Mouse (Mus musculus) hindbrain, embryonic 12.5 days (tissue): ENCODE measurements around the gene Itih3. TPM values are rescaled to one million over a fixed set of nuclear protein-coding genes. Genes with fewer than 3 reads are reported as not detected.

Source experiments
- ATAC-seq: fragments of 200-750 bp; cut with Nextera tagmentation; 2 replicates; pipeline ENCODE4 v1.8.0; 2017; ENCODE audit warnings: moderate TSS enrichment; ENCODE audit not compliant: low FRiP score
- H3K27ac ChIP-seq: fragments of 300-500 bp; sonication (generic); 2 replicates; pipeline ENCODE4 v1.5.1; 2016; ENCODE audit warnings: mild to moderate bottlenecking
- H3K27me3 ChIP-seq: fragments of 300-500 bp; sonication (generic); 2 replicates; pipeline ENCODE4 v1.6.1; 2016; ENCODE audit warnings: mild to moderate bottlenecking
- H3K36me3 ChIP-seq: fragments of 300-500 bp; sonication (generic); 2 replicates; pipeline ENCODE4 v1.6.1; 2016; ENCODE audit warnings: mild to moderate bottlenecking
- H3K4me1 ChIP-seq: fragments of 300-500 bp; sonication (generic); 2 replicates; pipeline ENCODE4 v1.6.1; 2016
- H3K4me2 ChIP-seq: fragments of 300-500 bp; sonication (generic); replicated peaks from 2 replicates; pipeline ENCODE4 v1.6.1; 2016; ENCODE audit warnings: mild to moderate bottlenecking
- H3K4me3 ChIP-seq: fragments of 300-500 bp; sonication (generic); 2 replicates; pipeline ENCODE4 v1.5.1; 2016; ENCODE audit warnings: mild to moderate bottlenecking
- H3K9ac ChIP-seq: fragments of 300-500 bp; sonication (generic); 2 replicates; pipeline ENCODE4 v1.6.1; 2016; ENCODE audit warnings: mild to moderate bottlenecking, moderate library complexity
- H3K9me3 ChIP-seq: fragments of 300-500 bp; sonication (generic); replicated peaks from 2 replicates; pipeline ENCODE4 v1.6.1; 2016; ENCODE audit warnings: mild to moderate bottlenecking
- WGBS: fragments of 180-500 bp; shearing (Covaris S2); methylation state at CpG from one replicate; pipeline ENCODE4 v1.1.7; 2016; 5-methylcytosine and 5-hydroxymethylcytosine counted together
- polyA plus RNA-seq: library from polyadenylated mRNA; unstranded; fragments of >200 nt; fragmentation: Nextera tagmentation; extraction: Ambion mirVana; gene quantifications from 2 replicates; pipeline ENCODE4 v1.2.1, GENCODE M21; 2016

Gene Itih3
- polyA plus RNA-seq, 1 experiment from 2014 or later, result 0.89 TPM

DNA sequence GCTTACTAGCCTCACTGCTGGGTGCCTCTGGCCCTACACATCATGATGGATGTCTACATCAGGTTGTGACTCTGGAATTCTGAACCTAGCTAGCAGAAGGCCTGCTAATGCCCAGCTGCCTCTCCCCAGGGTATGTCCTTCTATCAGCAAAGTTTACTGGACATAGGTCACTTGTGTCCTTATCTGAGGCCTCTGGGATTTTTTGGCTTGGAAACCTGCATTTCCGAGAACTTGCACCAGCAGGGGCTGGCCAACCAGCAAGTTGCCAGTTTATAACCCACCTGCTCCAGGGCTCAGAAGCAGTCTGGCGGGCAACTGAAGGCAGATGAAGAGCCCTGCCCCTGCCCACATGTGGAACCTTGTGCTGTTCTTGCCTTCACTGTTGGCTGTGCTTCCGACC, 37.4 kb downstream of the Itih3 start, which contains the start of gene Itih4:
Gene Itih4 (plus strand): TSS at position 273 of the 400 bp plus-strand sequence.
- Histone ChIP-seq H3K4me2 (no peak within 1 kb of the TSS), H3K4me3 (no peak within 1 kb of the TSS), H3K9ac (no peak within 1 kb of the TSS), H3K27ac (no peak within 1 kb of the TSS), H3K27me3 (no peaks in the 10 kb centered on the region), H3K36me3 (no peaks in the 10 kb centered on the region), H3K9me3 (no peaks in the 10 kb centered on the region), H3K4me1 (0 out of 2 replicates have a peak, but pooled peaks cover 3% of the 10 kb centered on the region)
- 93% methylated on average over 3 of the region's 3 CpGs for WGBS
- ATAC-seq, result no peak

DNA sequence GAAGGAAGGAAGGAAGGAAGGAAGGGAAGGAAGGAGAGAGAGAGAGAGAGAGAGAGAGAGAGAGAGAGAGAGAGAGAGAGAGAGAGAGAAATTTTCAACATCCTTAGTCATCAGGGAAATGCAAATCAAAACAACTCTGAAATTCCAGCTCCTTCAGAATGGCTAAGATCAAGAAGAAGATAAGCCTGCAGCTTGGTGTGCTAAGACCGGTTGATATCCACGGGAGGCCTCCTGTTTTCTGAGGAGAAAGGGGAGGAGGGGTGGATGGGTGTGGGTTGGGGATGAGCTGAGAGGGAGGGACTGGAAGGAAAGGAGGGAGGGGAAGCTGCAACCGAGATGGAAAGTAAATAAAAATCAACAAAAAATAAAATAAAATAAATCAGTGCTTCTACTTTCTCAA, 38.3 kb downstream of the Itih3 start:
- 32% methylated on average over 3 of the region's 3 CpGs for WGBS
- Histone ChIP-seq H3K4me1 (0 out of 2 replicates have a peak, but pooled peaks cover 3% of the 10 kb centered on the region), H3K9ac (no peak overlapping the region), H3K27ac (no peak overlapping the region), H3K27me3 (no peaks in the 10 kb centered on the region), H3K36me3 (no peaks in the 10 kb centered on the region), H3K4me3 (no peak overlapping the region), H3K9me3 (no peaks in the 10 kb centered on the region), H3K4me2 (no peak overlapping the region)
- ATAC-seq, result no peak

DNA sequence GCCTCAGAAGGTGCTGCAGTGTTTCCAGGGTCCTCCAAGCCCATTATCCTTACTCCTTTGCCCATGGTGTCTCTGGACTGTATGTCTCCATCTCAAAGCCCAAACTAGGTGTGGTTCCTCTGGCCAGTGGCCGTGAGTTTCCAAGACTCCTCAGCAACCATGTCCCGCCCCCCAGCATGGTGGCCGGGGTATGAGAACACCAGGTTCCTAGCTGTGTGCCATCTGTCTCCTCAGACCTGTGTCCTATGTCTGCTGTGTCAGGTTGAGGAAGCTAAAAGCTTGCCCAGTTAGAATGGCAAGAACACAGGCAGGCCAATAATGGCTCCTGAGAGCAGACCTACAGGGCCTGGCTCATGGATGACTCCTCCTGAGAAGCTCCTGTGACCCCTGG, 41.8 kb downstream of the Itih3 start:
- no peak overlapping the region for H3K27ac ChIP-seq

DNA sequence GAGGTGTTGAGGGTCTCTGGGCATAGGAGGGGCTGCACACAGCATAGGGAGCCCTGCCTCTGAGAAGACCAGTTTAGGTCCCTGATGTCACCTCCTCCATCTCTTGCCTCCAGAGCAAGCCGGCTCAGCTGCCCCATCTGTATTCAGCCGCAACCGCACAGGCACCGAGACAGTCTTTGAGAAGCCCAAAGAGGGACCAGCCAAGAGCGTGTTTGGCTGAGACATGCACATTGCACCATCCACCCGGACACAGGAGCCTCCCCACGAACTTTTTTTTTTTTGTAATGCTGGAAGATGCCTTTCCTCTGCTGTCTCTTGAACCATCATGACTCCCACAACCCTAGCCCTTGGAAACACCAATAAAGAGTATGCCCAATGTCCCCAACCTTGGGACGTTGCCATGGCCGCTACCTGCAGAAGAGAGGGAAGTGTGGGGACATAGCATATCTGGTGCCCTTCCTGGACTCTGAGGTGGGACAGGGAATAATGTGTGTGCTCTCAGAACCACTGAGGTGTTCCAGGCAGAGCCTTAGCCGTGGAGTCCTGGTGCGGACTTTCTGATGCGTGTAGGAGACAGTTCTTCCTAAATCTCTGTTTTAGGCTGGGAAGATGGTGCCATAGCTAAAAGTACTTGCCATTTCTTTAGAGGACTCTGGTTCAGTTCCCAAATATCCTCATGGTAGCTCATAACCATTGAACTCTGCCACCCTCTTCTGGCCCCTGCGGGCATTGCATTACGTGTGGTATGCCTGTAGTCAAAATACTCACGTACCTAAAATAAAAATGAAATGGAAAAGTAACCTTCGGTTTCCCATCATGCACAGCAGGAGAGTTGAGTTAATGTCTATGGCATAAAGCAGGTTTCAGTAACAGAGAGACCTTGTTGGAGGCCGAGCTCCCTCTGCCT, 42.5 kb downstream of the Itih3 start:
- ATAC-seq, result no peak
- WGBS, result 85% methylated on average over 17 of the region's 17 CpGs

More for the DNA sequence above, 41.8 kb downstream of the Itih3 start:
- H3K9ac ChIP-seq, result no peak overlapping the region
- ATAC-seq, result no peak
- H3K27me3 ChIP-seq, result no peaks in the 10 kb centered on the region
- 0 out of 2 replicates have a peak, but pooled peaks cover 7% of the 10 kb centered on the region for H3K36me3 ChIP-seq
- H3K4me3 ChIP-seq, result no peak overlapping the region
- no peak overlapping the region for H3K4me2 ChIP-seq
- WGBS, result 94% methylated on average over 3 of the region's 3 CpGs
- peaks cover 3% of the 10 kb centered on the region; the same call in 1 of the 2 replicates for H3K4me1 ChIP-seq
- no peaks in the 10 kb centered on the region for H3K9me3 ChIP-seq

GRCm38 (mm10) chr14:30880251-30880650, 43.3 kb downstream of the Itih3 start:
- peaks cover 3% of the 10 kb centered on the region; the same call in 1 of the 2 replicates for H3K4me1 ChIP-seq
- H3K27ac ChIP-seq, result no peak overlapping the region

More for the DNA sequence above, 42.5 kb downstream of the Itih3 start:
- Histone ChIP-seq H3K4me1 (peaks cover 3% of the 10 kb centered on the region; the same call in 1 of the 2 replicates), H3K27me3 (no peaks in the 10 kb centered on the region), H3K4me2 (no peak overlapping the region), H3K4me3 (no peak overlapping the region), H3K27ac (no peak overlapping the region), H3K9ac (no peak overlapping the region), H3K9me3 (no peaks in the 10 kb centered on the region), H3K36me3 (0 out of 2 replicates have a peak, but pooled peaks cover 11% of the 10 kb centered on the region)

DNA sequence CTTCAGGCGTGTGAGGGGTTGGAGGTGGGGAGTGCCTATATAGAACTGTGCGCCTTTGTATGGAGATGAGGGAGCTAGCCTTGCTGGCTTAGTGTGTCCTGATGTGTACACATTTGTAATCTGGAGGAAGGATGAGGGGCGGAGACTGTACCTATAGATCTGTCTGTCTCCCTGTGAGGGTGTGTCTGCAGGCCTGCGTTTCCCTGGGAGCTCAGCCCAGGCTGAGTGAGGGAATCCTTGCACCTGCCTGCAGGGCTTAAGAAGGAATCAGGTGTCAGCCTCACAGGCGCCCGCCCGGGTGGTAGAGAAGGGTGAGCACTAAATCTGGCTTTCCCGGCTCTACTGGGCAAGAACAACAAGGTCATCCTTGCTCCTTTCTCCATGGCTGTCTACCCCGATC, 43.8 kb downstream of the Itih3 start:
- H3K4me1 ChIP-seq, result peaks cover 3% of the 10 kb centered on the region; the same call in 1 of the 2 replicates
- H3K4me3 ChIP-seq, result no peak overlapping the region
- no peaks in the 10 kb centered on the region for H3K9me3 ChIP-seq
- no peak overlapping the region for H3K27ac ChIP-seq
- H3K36me3 ChIP-seq, result peaks cover 21% of the 10 kb centered on the region
- H3K4me2 ChIP-seq, result no peak overlapping the region
- H3K27me3 ChIP-seq, result no peaks in the 10 kb centered on the region
- ATAC-seq, result no peak
- H3K9ac ChIP-seq, result no peak overlapping the region
- 70% methylated on average over 9 of the region's 9 CpGs for WGBS

More at GRCm38 (mm10) chr14:30880251-30880650, 43.3 kb downstream of the Itih3 start:
- Histone ChIP-seq H3K9ac (no peak overlapping the region), H3K36me3 (peaks cover 19% of the 10 kb centered on the region), H3K4me3 (no peak overlapping the region), H3K27me3 (no peaks in the 10 kb centered on the region), H3K4me2 (no peak overlapping the region), H3K9me3 (no peaks in the 10 kb centered on the region)
- ATAC-seq, result no peak
- 75% methylated on average over 8 of the region's 8 CpGs for WGBS

- Histone ChIP-seq H3K9ac (no peak within 1 kb of the TSS), H3K4me1 (peaks cover 3% of the 10 kb centered on the region; the same call in 1 of the 2 replicates), H3K4me2 (no peak within 1 kb of the TSS), H3K36me3 (peaks cover 26% of the 10 kb centered on the region), H3K9me3 (no peaks in the 10 kb centered on the region), H3K27ac (no peak within 1 kb of the TSS), H3K27me3 (no peaks in the 10 kb centered on the region), H3K4me3 (no peak within 1 kb of the TSS)
- 67% methylated on average over 11 of the region's 11 CpGs for WGBS
- no peak for ATAC-seq
Observed at GRCm38 (mm10) chr14:30878958-30879571, 44.5 kb downstream of the Itih3 start, which contains the start of gene Mustn1. Gene Mustn1, plus strand, starts transcription at chr14:30879200.

DNA sequence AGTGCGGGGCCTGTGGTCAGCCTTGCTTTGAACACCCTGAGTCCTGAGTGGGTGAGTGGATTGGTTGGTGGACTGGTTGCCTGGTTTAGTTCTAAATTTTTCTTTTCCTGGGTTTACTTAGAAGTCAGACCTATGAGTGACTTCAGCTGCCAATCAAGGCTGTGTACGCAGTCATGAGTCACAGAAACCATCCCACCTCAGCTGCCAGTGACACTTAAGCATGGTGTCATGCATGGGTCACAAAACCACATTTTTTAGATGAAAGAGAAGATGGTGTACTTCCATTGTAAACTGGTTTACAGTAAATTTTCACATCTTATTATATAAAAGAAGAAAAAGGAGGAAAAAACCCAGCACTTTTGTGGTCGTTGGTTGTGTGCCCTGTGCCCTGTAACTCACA, 45.7 kb downstream of the Itih3 start:
- H3K4me3 ChIP-seq, result no peak overlapping the region
- peaks cover 3% of the 10 kb centered on the region; the same call in 1 of the 2 replicates for H3K4me1 ChIP-seq
- no peak overlapping the region for H3K4me2 ChIP-seq
- H3K9me3 ChIP-seq, result no peaks in the 10 kb centered on the region
- no peak overlapping the region for H3K9ac ChIP-seq
- no peaks in the 10 kb centered on the region for H3K27me3 ChIP-seq
- H3K27ac ChIP-seq, result no peak overlapping the region
- peaks cover 37% of the 10 kb centered on the region for H3K36me3 ChIP-seq
- ATAC-seq, result no peak
- WGBS, result 92% methylated on average over 3 of the region's 3 CpGs

- no peaks in the 10 kb centered on the region for H3K9me3 ChIP-seq
- WGBS, result 92% methylated on average over 10 of the region's 10 CpGs
- H3K4me2 ChIP-seq, result no peak overlapping the region
- no peak overlapping the region for H3K27ac ChIP-seq
- H3K36me3 ChIP-seq, result peaks cover 41% of the 10 kb centered on the region
- no peaks in the 10 kb centered on the region for H3K27me3 ChIP-seq
- H3K9ac ChIP-seq, result no peak overlapping the region
- H3K4me3 ChIP-seq, result no peak overlapping the region
- H3K4me1 ChIP-seq, result peaks cover 3% of the 10 kb centered on the region; the same call in 1 of the 2 replicates
- no peak for ATAC-seq
Observed at GRCm38 (mm10) chr14:30876451-30876850, 47.1 kb downstream of the Itih3 start.

DNA sequence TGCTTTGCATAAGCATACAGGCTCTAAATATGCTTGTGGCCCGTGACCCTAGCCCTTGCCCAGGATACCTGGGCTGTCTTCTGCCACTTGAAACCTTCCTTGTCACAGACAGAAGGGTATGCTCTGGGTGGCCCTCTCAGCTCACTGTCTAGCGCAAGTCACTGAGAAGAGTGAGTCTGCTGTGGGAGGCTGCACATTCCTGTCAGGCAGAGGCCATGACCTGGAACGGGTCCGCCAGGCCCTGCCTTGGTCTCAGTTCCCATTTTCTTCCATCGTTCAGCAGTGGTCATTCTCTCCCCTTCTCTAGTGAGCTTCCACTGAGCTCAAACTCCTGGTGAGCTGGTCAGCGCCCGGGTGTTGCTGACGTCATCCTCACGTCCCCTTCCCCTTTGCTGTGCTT, 47.6 kb downstream of the Itih3 start:
- Histone ChIP-seq H3K4me2 (no peak overlapping the region), H3K4me1 (peaks cover 3% of the 10 kb centered on the region; the same call in 1 of the 2 replicates), H3K27ac (no peak overlapping the region), H3K9me3 (no peaks in the 10 kb centered on the region), H3K9ac (no peak overlapping the region), H3K36me3 (peaks cover 41% of the 10 kb centered on the region), H3K4me3 (no peak overlapping the region), H3K27me3 (no peaks in the 10 kb centered on the region)
- 82% methylated on average over 9 of the region's 9 CpGs for WGBS
- no peak for ATAC-seq

GRCm38 (mm10) chr14:30875130-30875865, 48.3 kb downstream of the Itih3 start:
- ATAC-seq, result no peak
- no peaks in the 10 kb centered on the region for H3K9me3 ChIP-seq
- H3K27me3 ChIP-seq, result no peaks in the 10 kb centered on the region
- H3K36me3 ChIP-seq, result peaks cover 41% of the 10 kb centered on the region
- WGBS, result 88% methylated on average over 12 of the region's 12 CpGs
- no peak overlapping the region for H3K4me3 ChIP-seq
- no peak overlapping the region for H3K27ac ChIP-seq
- H3K9ac ChIP-seq, result no peak overlapping the region
- H3K4me2 ChIP-seq, result no peak overlapping the region
- peaks cover 3% of the 10 kb centered on the region; the same call in 1 of the 2 replicates for H3K4me1 ChIP-seq
